Mouse (Mus musculus) lung, adult 2 months (tissue): ENCODE measurements around the gene Kdm8. TPM values are rescaled to one million over a fixed set of nuclear protein-coding genes. Genes with fewer than 3 reads are reported as not detected.

Experiments used
- DNase-seq: peaks from one replicate; pipeline ENCODE4 v3.0.0; 2022
- H3K4me1 ChIP-seq: fragments of 200-500 bp; 2 replicates; pipeline ENCODE4 v1.6.1; 2011; ENCODE audit warnings: low read length; ENCODE audit not compliant: control insufficient read depth, insufficient read depth
- H3K4me3 ChIP-seq: fragments of 200-500 bp; replicated peaks from 2 replicates; pipeline ENCODE3; 2011; ENCODE audit warnings: low read depth, mild to moderate bottlenecking, control low read depth, low read length; ENCODE audit errors: extremely low read depth
- CTCF ChIP-seq: fragments of 200-500 bp; IDR thresholded peaks from 2 replicates; pipeline ENCODE4 v1.5.1; 2011; ENCODE audit warnings: mild to moderate bottlenecking, low read length, control low read depth; ENCODE audit not compliant: insufficient read depth
- POLR2A ChIP-seq: fragments of 200-500 bp; IDR thresholded peaks from 2 replicates; pipeline ENCODE4 v1.6.1; 2011; ENCODE audit warnings: low read depth, mild to moderate bottlenecking, control low read depth, low read length, borderline replicate concordance; ENCODE audit errors: extremely low read depth
- WGBS: fragments of 180-500 bp; shearing (Covaris S2); methylation state at CpG from one replicate; pipeline ENCODE4 v1.1.7; 2018; 5-methylcytosine and 5-hydroxymethylcytosine counted together
- polyA plus RNA-seq: library from polyadenylated mRNA; depleted of rRNA; stranded (reverse); fragments of >200 nt; gene quantifications from 2 replicates; pipeline ENCODE4 v1.2.3, GENCODE M21; 2012

Kdm8 gene
- polyA plus RNA-seq, 1 experiment, result 6.0 TPM

- TF ChIP-seq CTCF, result no peak
- no peak for TF ChIP-seq POLR2A
- DNase-seq, result no peak
- H3K4me1 ChIP-seq, result no peaks in the 10 kb centered on the region
- no peak overlapping the region for H3K4me3 ChIP-seq
- 69% methylated on average over 2 of the region's 2 CpGs for WGBS
Measured at GRCm38 (mm10) chr7:125451078-125451477, 6.6 kb downstream of the Kdm8 start.

- no peak for DNase-seq
- Histone ChIP-seq H3K4me1 (no peaks in the 10 kb centered on the region), H3K4me3 (no peak overlapping the region)
- TF ChIP-seq POLR2A, result no peak
- 89% methylated on average over 4 of the region's 4 CpGs for WGBS
Measured at GRCm38 (mm10) chr7:125453671-125454070, 9.2 kb downstream of the Kdm8 start.

GRCm38 (mm10) chr7:125462200-125462599, 17.7 kb downstream of the Kdm8 start:
- TF ChIP-seq CTCF (no peak), POLR2A (no peak)
- no peak for DNase-seq
- H3K4me3 ChIP-seq, result no peak overlapping the region
- H3K4me1 ChIP-seq, result no peaks in the 10 kb centered on the region
- WGBS, result 69% methylated on average over 2 of the region's 2 CpGs

- peak; percentile 71 for DNase-seq
- peaks cover 10% of the 10 kb centered on the region for H3K4me1 ChIP-seq
- 29% methylated on average over 5 of the region's 5 CpGs for WGBS
- H3K4me3 ChIP-seq, result no peak overlapping the region
- no peak for TF ChIP-seq POLR2A
- peak; percentile 98 for TF ChIP-seq CTCF
Measured at GRCm38 (mm10) chr7:125469937-125470336, 25.5 kb downstream of the Kdm8 start.

- no peak for DNase-seq
- Histone ChIP-seq H3K4me1 (peaks cover 15% of the 10 kb centered on the region), H3K4me3 (no peak overlapping the region)
- 84% methylated on average over 4 of the region's 4 CpGs for WGBS
- TF ChIP-seq POLR2A (no peak), CTCF (no peak)
Measured at GRCm38 (mm10) chr7:125470901-125471300, 26.4 kb downstream of the Kdm8 start.

- WGBS, result 9% methylated on average over 13 of the region's 13 CpGs
- peak; percentile 83 for TF ChIP-seq CTCF
- no peak for TF ChIP-seq POLR2A
- H3K4me1 ChIP-seq, result peaks cover 22% of the 10 kb centered on the region
Measured at GRCm38 (mm10) chr7:125471991-125472741, 27.7 kb downstream of the Kdm8 start.

GRCm38 (mm10) chr7:125474535-125474934, 30.1 kb downstream of the Kdm8 start:
- TF ChIP-seq POLR2A (no peak), CTCF (no peak)
- H3K4me1 ChIP-seq, result peaks cover 24% of the 10 kb centered on the region
- no peak overlapping the region for H3K4me3 ChIP-seq
- no peak for DNase-seq
- WGBS, result 77% methylated on average over 4 of the region's 4 CpGs

More at GRCm38 (mm10) chr7:125471991-125472741, 27.7 kb downstream of the Kdm8 start:
- no peak overlapping the region for H3K4me3 ChIP-seq
- DNase-seq, result peak; percentile 71

- H3K4me1 ChIP-seq, result peaks cover 24% of the 10 kb centered on the region
- DNase-seq, result no peak
- 41% methylated on average over 11 of the region's 11 CpGs for WGBS
- TF ChIP-seq POLR2A (no peak), CTCF (no peak)
- H3K4me3 ChIP-seq, result no peak overlapping the region
Measured at GRCm38 (mm10) chr7:125475601-125476251, 31.2 kb downstream of the Kdm8 start.

- TF ChIP-seq CTCF, result no peak
- no peak for TF ChIP-seq POLR2A
- WGBS, result 38% methylated on average over 7 of the region's 7 CpGs
- Histone ChIP-seq H3K4me3 (no peak overlapping the region), H3K4me1 (peaks cover 14% of the 10 kb centered on the region)
- DNase-seq, result peak; percentile 35
Measured at GRCm38 (mm10) chr7:125478391-125478984, 34.0 kb downstream of the Kdm8 start.
